Mouse (Mus musculus) liver, adult 2 months (tissue): Measurements from ENCODE around the gene Sema3a. TPM values are rescaled to one million over a fixed set of nuclear protein-coding genes. Genes with fewer than 3 reads are reported as not detected.

ENCODE experiments used
- DNase-seq: peaks from one replicate; pipeline ENCODE4 v3.0.0-alpha.2; 2011; ENCODE audit warnings: low read depth, low spot score; ENCODE audit errors: extremely low read depth
- H3K27ac ChIP-seq: fragments of 200-500 bp; replicated peaks from 2 replicates; pipeline ENCODE4 v1.5.1; 2012; ENCODE audit warnings: low read depth, mild to moderate bottlenecking, control low read depth, inconsistent platforms, low read length; ENCODE audit not compliant: insufficient read depth
- H3K27me3 ChIP-seq: fragments of 200-500 bp; 2 replicates; pipeline ENCODE4 v1.6.1; 2012; ENCODE audit warnings: mild to moderate bottlenecking, moderate library complexity, low read length, inconsistent platforms; ENCODE audit not compliant: control insufficient read depth, insufficient read depth
- H3K36me3 ChIP-seq: fragments of 200-500 bp; 2 replicates; pipeline ENCODE4 v1.6.1; 2012; ENCODE audit warnings: low read length, inconsistent platforms; ENCODE audit not compliant: control insufficient read depth, insufficient read depth
- H3K4me1 ChIP-seq: fragments of 200-500 bp; 2 replicates; pipeline ENCODE4 v1.6.1; 2011; ENCODE audit warnings: low read length; ENCODE audit not compliant: control insufficient read depth, insufficient read depth
- H3K4me3 ChIP-seq: fragments of 200-500 bp; 2 replicates; pipeline ENCODE4 v1.5.1; 2011; ENCODE audit warnings: low read depth, mild to moderate bottlenecking, control low read depth, low read length, moderate library complexity; ENCODE audit not compliant: insufficient read depth
- H3K79me2 ChIP-seq: fragments of 200-500 bp; 2 replicates; pipeline ENCODE4 v1.6.1; 2012; ENCODE audit warnings: inconsistent platforms, mild to moderate bottlenecking, low read length, moderate library complexity; ENCODE audit not compliant: control insufficient read depth, insufficient read depth
- H3K9ac ChIP-seq: fragments of 200-500 bp; 2 replicates; pipeline ENCODE4 v1.6.1; 2012; ENCODE audit warnings: low read depth, mild to moderate bottlenecking, control low read depth, inconsistent platforms, low read length
- CTCF ChIP-seq: fragments of 200-500 bp; IDR thresholded peaks from 2 replicates; pipeline ENCODE4 v1.5.1; 2011; ENCODE audit warnings: low read depth, low read length, control low read depth
- POLR2A ChIP-seq: fragments of 200-500 bp; IDR thresholded peaks from 2 replicates; pipeline ENCODE4 v1.6.1; 2011; ENCODE audit warnings: low read length, control low read depth; ENCODE audit not compliant: insufficient read depth; ENCODE audit errors: extremely low read depth
- WGBS: fragments of 180-500 bp; shearing (Covaris S2); methylation state at CpG from one replicate; pipeline ENCODE4 v1.1.7; 2018; 5-methylcytosine and 5-hydroxymethylcytosine counted together
- polyA plus RNA-seq: library from polyadenylated mRNA; depleted of rRNA; stranded (reverse); fragments of >200 nt; gene quantifications from 2 replicates; pipeline ENCODE4 v1.2.3, GENCODE M21; 2012
- total RNA-seq: library from RNA; depleted of rRNA; stranded (reverse); fragments of >200 nt; gene quantifications from 2 replicates; pipeline ENCODE4 v1.2.3, GENCODE M21; 2014

Sema3a gene
- total and polyA plus RNA-seq, 2 experiments, result 0.06 to 0.18 TPM

DNA sequence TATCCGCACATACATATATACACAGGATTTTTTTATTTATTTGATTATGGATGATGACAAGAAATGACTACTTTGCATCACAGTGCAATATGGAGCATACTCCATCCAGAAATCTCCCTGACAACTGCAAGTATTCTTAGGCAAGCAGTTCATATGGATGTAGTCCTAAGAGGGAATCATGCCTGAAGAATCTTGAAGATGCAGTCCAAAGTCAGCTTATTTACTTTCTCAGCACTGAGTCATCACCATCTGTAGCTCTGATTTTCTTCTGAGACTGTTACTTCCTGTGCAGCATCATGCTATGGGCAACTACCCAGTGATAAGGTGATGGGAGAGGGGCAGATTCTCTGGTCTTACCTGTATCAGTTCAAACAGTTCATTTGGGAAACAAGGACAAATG is 229.7 kb downstream of the Sema3a start:
- H3K4me3 ChIP-seq, result no peak overlapping the region
- H3K27ac ChIP-seq, result no peak overlapping the region
- WGBS, result 60% methylated on average over 1 of the region's 1 CpGs
- no peaks in the 10 kb centered on the region for H3K36me3 ChIP-seq
- no peak overlapping the region for H3K9ac ChIP-seq
- H3K4me1 ChIP-seq, result no peaks in the 10 kb centered on the region
- DNase-seq, result no peak
- no peaks in the 10 kb centered on the region for H3K27me3 ChIP-seq
- no peak for TF ChIP-seq POLR2A
- no peak for TF ChIP-seq CTCF
- no peaks in the 10 kb centered on the region for H3K79me2 ChIP-seq

DNA sequence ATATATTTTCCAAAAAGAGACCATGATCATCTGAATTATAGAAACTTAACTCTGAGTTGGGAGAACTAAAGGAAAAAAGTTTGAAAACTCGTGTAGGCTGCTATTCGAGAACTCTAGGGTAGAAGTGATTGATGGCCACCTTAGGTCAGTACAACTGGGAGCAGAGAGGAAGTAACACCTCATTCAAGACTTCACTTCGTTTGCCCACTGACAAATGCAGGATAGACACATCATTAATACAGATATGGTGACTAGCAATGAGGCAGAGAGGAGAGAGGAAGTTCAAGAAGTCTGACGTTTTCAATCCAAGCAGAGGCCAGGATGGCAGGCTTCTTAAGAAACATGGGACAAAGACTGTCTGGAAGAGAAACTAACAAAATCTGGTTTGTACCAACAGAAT is 233.6 kb downstream of the Sema3a start:
- DNase-seq, result no peak
- Histone ChIP-seq H3K9ac (no peak overlapping the region), H3K27ac (no peak overlapping the region), H3K79me2 (no peaks in the 10 kb centered on the region), H3K4me1 (no peaks in the 10 kb centered on the region), H3K36me3 (no peaks in the 10 kb centered on the region), H3K4me3 (no peak overlapping the region), H3K27me3 (no peaks in the 10 kb centered on the region)
- WGBS, result 47% methylated on average over 4 of the region's 4 CpGs
- TF ChIP-seq POLR2A (no peak), CTCF (no peak)

DNA sequence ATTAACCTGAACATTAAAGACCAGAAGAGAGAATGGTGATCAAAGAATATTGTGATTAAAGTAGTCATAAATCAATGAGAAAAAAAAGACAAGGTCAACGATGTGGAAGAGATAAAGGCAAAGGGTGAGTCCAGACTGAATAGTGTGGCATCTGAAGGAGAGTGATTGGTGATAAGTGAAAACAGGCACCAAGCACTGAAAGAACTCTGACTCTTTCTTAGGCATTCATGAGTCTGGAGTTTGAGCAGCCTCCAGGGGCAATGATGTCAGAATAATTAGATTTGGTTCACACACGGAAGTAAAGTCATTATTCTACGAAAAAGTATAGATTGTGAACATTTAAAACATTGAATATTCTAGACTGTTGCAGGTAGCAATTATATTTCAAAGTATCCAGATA is 235.5 kb downstream of the Sema3a start:
- no peaks in the 10 kb centered on the region for H3K36me3 ChIP-seq
- H3K9ac ChIP-seq, result no peak overlapping the region
- DNase-seq, result no peak
- no peaks in the 10 kb centered on the region for H3K79me2 ChIP-seq
- H3K4me1 ChIP-seq, result no peaks in the 10 kb centered on the region
- H3K4me3 ChIP-seq, result no peak overlapping the region
- H3K27me3 ChIP-seq, result no peaks in the 10 kb centered on the region
- 73% methylated on average over 3 of the region's 3 CpGs for WGBS
- no peak overlapping the region for H3K27ac ChIP-seq
- no peak for TF ChIP-seq CTCF
- no peak for TF ChIP-seq POLR2A

DNA sequence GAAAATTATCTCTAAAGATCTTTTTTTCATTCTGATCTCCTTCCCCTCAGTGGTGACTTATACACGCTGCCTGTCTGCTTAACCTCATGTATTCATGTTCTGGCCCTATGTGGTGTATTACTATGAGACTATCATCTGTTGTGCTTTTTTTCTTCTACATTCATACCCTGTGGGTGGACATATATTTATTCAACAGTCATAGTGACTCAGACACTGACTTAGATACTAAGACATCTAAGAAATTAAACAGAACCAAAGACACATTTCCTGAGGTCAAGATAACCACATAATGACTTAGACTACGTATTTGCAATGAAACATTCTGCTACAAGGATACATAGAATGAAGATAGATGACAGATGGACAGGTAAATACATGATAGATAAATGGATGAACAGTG is 239.9 kb downstream of the Sema3a start:
- H3K27me3 ChIP-seq, result no peaks in the 10 kb centered on the region
- no peaks in the 10 kb centered on the region for H3K79me2 ChIP-seq
- no peak for DNase-seq
- H3K4me3 ChIP-seq, result no peak overlapping the region
- no peaks in the 10 kb centered on the region for H3K36me3 ChIP-seq
- TF ChIP-seq POLR2A (no peak), CTCF (no peak)
- H3K4me1 ChIP-seq, result no peaks in the 10 kb centered on the region
- no peak overlapping the region for H3K27ac ChIP-seq
- WGBS, result 68% methylated on average over 2 of the region's 2 CpGs
- no peak overlapping the region for H3K9ac ChIP-seq

DNA sequence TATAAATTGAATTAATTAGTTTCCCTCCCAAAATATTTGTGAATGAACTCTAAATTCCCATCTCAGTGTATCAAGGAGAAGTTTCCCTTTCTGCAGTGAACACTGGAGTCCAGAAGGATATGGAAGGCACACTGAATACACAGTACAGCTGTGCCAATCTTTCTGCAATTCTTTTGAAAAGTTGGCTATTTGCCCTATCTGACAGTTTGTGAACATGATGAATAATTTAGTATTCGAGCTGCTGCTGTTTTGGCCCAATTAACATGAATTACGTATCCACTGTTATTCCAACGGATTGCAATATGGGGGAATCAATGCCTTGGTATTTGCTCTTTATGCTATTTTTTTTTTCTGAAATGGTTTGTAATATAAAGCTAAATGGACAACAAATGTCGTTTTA is 254.0 kb downstream of the Sema3a start:
- H3K9ac ChIP-seq, result no peak overlapping the region
- no peak for DNase-seq
- H3K27ac ChIP-seq, result no peak overlapping the region
- H3K79me2 ChIP-seq, result no peaks in the 10 kb centered on the region
- TF ChIP-seq CTCF (no peak), POLR2A (no peak)
- H3K4me3 ChIP-seq, result no peak overlapping the region
- H3K4me1 ChIP-seq, result no peaks in the 10 kb centered on the region
- WGBS, result 71% methylated on average over 4 of the region's 4 CpGs
- no peaks in the 10 kb centered on the region for H3K27me3 ChIP-seq
- no peaks in the 10 kb centered on the region for H3K36me3 ChIP-seq

DNA sequence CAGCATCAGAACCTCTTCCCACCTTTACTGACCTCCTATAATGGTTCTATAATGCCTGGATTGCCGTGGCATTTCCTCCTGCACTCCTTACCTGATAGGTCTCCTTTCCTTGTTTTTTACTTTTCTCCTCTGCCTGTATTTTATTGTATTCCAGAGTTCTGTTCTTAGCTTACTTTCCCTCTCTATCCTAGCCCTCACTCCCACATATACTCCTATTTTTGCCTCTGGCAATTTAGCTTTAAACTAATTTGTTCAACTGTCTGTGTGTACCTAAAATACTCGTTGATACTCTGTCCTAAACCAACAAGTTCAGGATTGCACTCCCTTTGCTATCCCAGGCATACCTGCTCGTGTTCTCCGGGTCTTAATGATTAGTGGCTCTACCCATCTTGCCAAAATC is 258.8 kb downstream of the Sema3a start:
- Histone ChIP-seq H3K4me3 (no peak overlapping the region), H3K9ac (no peak overlapping the region), H3K4me1 (no peaks in the 10 kb centered on the region), H3K27me3 (no peaks in the 10 kb centered on the region), H3K27ac (no peak overlapping the region), H3K36me3 (no peaks in the 10 kb centered on the region), H3K79me2 (no peaks in the 10 kb centered on the region)
- WGBS, result 69% methylated on average over 4 of the region's 4 CpGs
- no peak for TF ChIP-seq CTCF
- no peak for TF ChIP-seq POLR2A
- DNase-seq, result no peak
